Mouse (Mus musculus) hematopoietic stem cell, adult 5-6 weeks (primary cell): ENCODE results near the gene Fyb. TPM values are rescaled to one million over a fixed set of nuclear protein-coding genes. Genes with fewer than 3 reads are reported as not detected.

Experiments
- ATAC-seq, 2 experiments: fragments of 125-278 bp in 1 of 2; replicated peaks in 1 of 2; 2 replicates each; pipeline ENCODE4 v1.8.0; 2016 to 2017; ENCODE audit warnings: inconsistent platforms in 2 of 2, mild to moderate bottlenecking in 2 of 2, moderate number of reproducible peaks in 2 of 2, low read depth in 1 of 2, moderate TSS enrichment in 1 of 2; ENCODE audit not compliant: low FRiP score in 2 of 2, poor library complexity in 2 of 2, severe bottlenecking in 2 of 2, insufficient read depth in 1 of 2, low TSS enrichment in 1 of 2
- total RNA-seq: library from RNA; stranded (forward); fragments of 172-1452, 232-1000 nt; gene quantifications from 2 replicates; pipeline ENCODE4 v1.2.3, GENCODE M21; 2017

The Fyb gene
- total RNA-seq, 1 experiment from 2014 or later: 80.6 TPM

DNA sequence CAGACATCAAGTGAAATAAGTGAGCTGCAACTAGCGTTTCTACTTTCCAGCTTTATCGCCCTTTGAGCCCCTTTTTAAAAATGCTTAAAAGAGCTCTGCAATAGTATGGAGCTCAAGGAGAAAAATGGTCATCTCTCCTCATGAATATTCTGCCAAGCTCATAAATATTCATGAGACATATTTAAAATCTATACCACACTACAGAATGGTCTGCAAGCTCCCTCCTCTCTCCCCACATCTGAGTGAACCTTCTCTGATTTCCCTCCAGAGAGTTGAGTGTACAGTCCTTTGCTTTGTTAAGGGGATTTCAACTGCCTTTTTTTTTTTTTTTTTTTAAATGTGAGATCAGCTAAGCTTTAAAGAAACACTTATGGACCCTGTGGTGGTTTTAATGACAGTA is 155.8 kb downstream of the Fyb start:
- ATAC-seq: no peak

DNA sequence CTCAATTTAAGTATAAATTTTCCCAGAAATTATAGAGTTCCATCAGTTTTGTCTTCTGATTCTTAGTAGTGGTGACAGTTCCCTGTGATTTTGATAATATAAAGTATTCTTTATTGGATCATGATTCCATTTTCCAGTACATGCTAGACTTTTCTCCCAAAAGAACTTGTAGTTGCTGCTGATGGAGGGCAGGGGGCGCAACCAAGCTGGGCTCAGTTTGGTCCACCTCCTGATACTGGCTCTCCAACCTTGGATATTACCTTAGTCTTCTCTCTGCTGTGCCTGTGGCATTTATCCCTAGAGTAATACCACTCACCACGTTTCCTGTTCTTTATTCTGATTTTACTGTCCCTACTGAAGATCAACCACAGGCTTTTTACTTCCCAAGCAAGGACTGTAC is 179.5 kb downstream of the Fyb start:
- ATAC-seq: no peak

DNA sequence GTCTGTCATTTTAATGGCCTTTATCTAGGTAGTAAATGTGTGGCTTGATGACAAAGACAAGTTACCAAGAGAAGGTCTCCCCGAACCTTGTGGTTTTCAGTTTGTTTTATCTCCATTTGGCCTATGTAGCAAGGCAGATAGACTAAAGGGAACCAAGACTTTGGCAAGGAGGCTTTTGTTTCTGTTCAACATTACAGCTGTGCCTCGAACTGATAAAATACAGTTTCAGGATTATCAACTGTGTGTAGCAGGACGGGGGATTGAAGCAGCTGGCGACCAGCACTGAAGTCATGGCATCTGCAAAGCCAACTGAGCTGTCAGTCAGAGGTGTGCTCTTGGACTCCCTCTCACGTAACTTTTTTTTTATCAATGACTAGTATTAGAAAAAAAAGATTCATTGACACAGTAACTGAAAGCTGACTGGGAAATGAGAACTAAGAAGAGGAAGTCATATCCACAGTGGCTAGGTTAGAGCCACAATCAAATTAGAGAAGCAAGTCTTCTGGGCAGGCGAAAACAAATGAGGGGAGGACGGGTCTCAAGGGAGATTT is 182.8 kb downstream of the Fyb start:
- peak; percentile 40 to 64; a peak in 3 of 4 replicates for ATAC-seq

DNA sequence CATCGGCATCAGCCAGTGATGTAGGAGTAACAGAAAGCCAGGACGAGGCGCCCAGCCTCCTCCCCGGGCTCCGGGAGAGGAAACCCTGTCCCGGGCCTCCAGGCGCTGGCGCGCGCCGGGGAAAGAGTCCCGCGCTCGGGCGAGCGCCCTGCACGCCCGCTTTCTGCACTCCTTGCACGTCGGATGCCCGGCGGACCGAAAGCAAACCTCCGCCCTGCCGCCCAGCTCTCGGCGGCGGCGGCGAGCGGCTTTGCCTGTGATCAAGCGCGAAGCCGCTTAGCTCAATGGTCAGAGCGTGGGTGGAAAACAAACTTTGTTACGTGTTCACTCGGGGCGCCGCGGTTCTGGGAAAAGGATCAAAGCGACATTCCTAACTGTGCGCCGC is 184.9 kb downstream of the Fyb start:
- ATAC-seq: peak in 1 of 2 experiments; percentile 22; a peak in 2 of 4 replicates

DNA sequence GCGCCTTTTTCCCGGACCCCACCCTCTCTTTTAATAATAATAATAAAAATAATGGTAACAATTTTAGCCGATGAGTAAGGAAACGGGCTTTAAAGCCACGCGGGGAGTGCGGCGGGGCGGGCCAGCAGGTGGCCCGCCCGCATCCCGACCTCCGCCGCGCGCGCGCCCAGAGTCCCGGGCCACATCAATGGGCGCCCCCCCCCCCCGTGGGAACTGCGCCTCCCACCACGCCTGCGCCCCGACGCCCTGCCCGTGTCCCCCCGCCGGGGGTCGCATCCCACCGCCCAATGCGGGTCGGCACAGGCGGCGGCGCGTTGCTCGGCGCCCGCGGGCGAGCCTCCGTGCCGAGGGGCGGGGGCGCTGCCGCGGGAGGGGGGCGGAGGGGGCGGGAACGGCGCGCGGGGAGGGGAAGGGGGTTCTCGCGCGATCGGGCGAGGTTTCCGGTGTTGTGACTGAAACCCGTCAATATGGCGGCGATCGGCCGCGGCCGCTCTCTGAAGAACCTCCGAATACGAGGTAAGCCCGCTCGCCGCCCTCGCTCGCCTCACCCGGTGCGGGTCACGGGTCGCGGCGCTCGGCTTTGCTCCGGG is 185.4 kb downstream of the Fyb start, which contains the start of gene Rictor:
Rictor (plus strand) TSS at position 444 of the 590 bp plus-strand sequence.
- ATAC-seq: peak in 1 of 2 experiments; percentile 63; a peak in 3 of 4 replicates

DNA sequence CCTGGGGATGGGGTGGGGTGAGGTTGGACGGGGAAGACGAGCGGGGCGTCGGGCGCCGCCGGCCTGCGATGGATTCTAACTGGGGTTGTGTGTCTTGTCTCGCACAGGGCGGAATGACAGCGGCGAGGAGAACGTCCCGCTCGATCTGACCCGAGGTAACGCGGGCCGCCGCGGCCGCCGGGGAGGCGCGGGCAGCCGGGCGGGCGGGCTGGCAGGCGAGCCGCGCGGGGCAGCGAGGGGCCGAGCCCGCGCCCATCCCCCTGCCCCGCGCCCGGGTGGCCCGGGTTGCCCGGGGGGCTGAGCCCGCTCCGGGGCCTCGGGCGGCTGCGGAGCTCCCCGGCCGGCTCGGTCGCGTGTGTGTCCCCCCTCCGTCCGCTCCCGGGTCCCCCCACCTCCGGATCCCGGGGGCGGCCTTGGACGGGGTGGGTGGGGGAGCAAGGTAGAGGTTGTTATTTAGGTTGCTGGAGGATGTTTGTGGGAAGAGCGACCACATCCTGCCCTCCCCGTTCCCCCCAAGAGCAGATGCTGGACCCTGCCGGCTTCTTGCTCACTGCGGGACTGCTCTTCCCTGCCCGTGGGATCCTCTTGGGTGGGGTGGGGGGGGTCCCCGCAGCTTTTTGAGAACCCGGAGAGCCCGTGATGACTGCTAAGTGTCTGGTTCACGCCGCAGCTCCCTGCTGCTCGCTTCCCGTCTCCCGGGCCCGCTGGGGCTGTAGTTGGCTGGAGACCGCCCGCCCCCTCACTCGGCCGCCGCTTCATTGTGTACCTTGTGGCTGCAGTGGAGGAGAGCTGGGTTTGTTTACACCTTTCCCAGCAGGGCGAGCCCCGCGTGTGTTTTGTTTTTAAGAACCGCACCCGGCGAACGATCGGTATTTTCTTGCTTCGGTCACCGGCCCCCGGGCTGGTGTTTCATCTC is 186.1 kb downstream of the Fyb start:
- ATAC-seq: peak in 1 of 2 experiments; percentile 14; a peak in 1 of 4 replicates

DNA sequence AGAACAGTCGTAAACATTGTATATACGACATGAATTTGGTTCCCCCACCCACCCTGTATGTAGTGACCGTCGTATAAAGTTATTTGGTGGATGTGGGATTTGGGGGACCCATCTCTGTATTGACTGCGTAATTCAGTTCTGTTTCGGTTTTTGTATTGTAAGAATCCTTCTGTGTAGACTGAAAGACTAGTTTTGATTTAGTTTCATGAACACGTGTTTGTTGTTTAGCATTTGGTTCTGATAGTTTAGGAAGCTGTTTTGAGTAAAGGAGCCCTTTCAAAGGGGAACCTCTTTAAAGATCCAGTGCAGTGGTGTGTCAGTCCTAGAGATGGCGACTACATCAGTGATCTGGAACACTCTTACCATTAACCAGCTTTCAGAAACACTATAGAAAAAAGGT is 187.0 kb downstream of the Fyb start:
- ATAC-seq: no peak

DNA sequence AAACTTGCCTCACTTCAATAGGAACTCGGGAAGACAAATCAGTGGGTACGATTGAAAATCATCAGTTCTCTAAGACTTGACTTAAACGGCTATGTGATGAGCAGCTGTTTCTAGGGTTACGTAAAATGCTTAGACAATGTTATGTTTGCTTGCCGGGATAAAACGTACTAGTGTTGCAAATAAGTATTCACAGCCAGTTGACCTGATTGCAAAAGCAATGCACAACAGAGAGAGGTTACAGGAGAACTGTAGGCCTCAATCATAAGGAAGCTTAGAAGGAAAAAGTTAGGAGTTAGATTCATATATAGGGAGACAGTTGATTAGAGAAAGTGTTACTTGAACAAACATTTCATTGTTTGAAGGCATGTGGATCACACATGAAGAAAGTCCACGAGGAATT is 187.7 kb downstream of the Fyb start:
- no peak for ATAC-seq

DNA sequence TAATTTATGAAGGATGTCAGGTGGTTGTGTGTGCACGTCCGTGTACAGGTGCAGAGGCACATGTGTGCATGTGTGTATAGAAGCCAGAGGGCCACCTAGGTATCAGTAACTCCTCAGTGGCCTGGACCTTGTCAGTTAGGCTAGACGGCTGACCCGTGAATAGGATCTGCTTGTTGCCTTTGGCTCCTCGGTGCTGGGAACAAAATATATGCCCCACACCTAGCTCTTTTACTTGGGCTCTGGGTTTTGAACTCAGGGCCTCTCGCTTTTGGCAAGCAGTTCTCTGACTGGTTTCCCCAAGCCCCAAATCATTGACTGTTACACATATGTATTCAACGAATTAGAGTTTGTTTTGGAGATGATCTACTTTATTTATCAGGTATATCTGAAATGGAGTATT is 188.6 kb downstream of the Fyb start:
- ATAC-seq: no peak

Other genes with a start within 250 kb of the Fyb start
- gene Dab2, start 223.1 kb upstream of the Fyb start, total RNA-seq: 2.2 and 2.3 TPM in 2 replicates
- not detected in 2 replicates for gene C9, start 77.5 kb upstream of the Fyb start, total RNA-seq
- 61.0 and 64.8 TPM in 2 replicates for gene Rictor, start 185.5 kb downstream of the Fyb start, total RNA-seq